Mouse (Mus musculus): ENCODE results near the gene Gm20388. TPM values are rescaled to one million over a fixed set of nuclear protein-coding genes. Genes with fewer than 3 reads are reported as not detected.

The Gm20388 gene
- polyA plus RNA-seq, 1 experiment from 2014 or later: not detected

DNA sequence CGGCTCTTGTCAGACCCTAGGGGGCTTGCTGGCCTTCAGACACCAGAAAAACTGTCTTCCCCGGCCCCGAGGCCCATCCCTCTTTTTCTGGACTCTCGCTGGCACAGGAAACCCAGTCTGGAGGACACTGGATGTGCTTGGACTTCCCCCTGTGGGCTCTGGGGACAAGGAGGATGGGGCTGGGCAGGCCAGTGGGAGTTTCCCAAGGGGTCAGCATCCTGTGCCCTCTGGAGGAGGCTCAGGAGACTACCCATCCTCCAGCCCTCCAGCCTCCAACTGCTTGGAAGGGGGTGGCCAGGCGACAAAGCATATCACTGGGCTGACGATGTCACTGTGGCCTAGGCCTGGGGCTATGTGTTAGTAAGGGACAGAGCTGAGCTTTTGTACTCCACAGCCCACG, 898.4 kb downstream of the Gm20388 start:
- H3K4me1 ChIP-seq (ENCODE audit: control insufficient read depth, insufficient read depth, low read length): no peaks in the 10 kb centered on the region
- DNase-seq (ENCODE audit: low spot score, missing footprints) (peak; percentile 44), ATAC-seq (ENCODE audit: low FRiP score) (no peak)
- 66% methylated on average over 7 of the region's 7 CpGs for WGBS
- no peaks in the 10 kb centered on the region for H3K36me3 ChIP-seq (ENCODE audit: control insufficient read depth, insufficient read depth, low read length)
- no peaks in the 10 kb centered on the region for H3K9me3 ChIP-seq (ENCODE audit: control insufficient read depth, low read length)
- no peak overlapping the region for H3K27ac ChIP-seq (ENCODE audit: low read depth, low read length)
- H3K27me3 ChIP-seq (ENCODE audit: control insufficient read depth, insufficient read depth, low read length): no peaks in the 10 kb centered on the region
- H3K4me2 ChIP-seq: no peak overlapping the region
- H3K4me3 ChIP-seq (ENCODE audit: low read depth, low read length): no peak overlapping the region
- H3K9ac ChIP-seq (ENCODE audit: low read length): no peak overlapping the region

DNA sequence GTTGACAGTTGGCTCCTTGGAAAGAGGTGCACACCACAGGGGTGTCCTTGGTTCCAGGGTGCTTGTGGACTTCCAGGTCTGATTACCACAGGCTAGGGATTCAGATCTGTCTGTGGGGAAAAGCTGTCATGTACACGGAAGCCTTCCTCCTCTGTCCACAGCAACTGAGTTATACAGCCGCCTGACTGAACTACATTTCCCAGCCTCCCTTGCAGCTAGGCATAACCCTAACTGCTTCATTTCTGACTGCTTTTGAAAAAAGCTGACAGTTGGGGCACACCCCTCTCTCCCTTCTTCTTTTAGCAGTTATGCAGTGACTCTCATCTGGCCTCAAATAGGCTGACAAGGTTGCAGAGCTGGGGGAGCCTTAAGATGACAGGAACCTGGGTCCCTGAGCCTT, 901.3 kb downstream of the Gm20388 start:
- 86% methylated on average over 2 of the region's 2 CpGs for WGBS
- no peak for ATAC-seq (ENCODE audit: low FRiP score)

DNA sequence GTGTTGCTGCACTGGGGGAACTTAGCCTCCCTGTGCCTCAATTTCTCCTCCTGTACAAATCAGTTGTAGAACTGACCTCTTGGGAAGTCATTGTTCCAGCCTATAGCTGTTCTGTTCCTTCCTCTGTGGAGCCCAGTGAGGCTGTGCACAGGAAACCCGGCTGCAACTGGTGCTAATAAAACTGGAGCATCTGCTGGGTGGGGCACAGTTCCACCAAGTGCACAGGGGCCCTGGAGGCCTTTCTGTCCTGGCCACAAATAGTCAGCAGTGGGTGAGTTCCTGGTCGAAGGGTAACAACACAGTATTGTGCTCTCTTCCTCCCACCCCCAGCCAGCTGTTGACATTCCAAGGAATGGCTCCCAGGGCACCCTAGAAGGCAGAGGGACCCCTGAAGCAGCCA, 902.4 kb downstream of the Gm20388 start:
- H3K27me3 ChIP-seq (ENCODE audit: control insufficient read depth, insufficient read depth, low read length): no peaks in the 10 kb centered on the region
- WGBS: 73% methylated on average over 2 of the region's 2 CpGs
- no peak overlapping the region for H3K4me2 ChIP-seq
- DNase-seq (ENCODE audit: low spot score, missing footprints) (no peak), ATAC-seq (ENCODE audit: low FRiP score) (no peak)
- H3K9me3 ChIP-seq (ENCODE audit: control insufficient read depth, low read length): no peaks in the 10 kb centered on the region
- H3K4me1 ChIP-seq (ENCODE audit: control insufficient read depth, insufficient read depth, low read length): no peaks in the 10 kb centered on the region
- H3K4me3 ChIP-seq (ENCODE audit: low read depth, low read length): no peak overlapping the region
- H3K27ac ChIP-seq (ENCODE audit: low read depth, low read length): no peak overlapping the region
- no peak overlapping the region for H3K9ac ChIP-seq (ENCODE audit: low read length)
- H3K36me3 ChIP-seq (ENCODE audit: control insufficient read depth, insufficient read depth, low read length): no peaks in the 10 kb centered on the region

More for the DNA sequence above, 901.3 kb downstream of the Gm20388 start:
- Histone ChIP-seq H3K27me3 (ENCODE audit: control insufficient read depth, insufficient read depth, low read length) (no peaks in the 10 kb centered on the region), H3K4me2 (no peak overlapping the region), H3K4me1 (ENCODE audit: control insufficient read depth, insufficient read depth, low read length) (no peaks in the 10 kb centered on the region), H3K9me3 (ENCODE audit: control insufficient read depth, low read length) (no peaks in the 10 kb centered on the region), H3K27ac (ENCODE audit: low read depth, low read length) (no peak overlapping the region), H3K9ac (ENCODE audit: low read length) (no peak overlapping the region), H3K4me3 (ENCODE audit: low read depth, low read length) (no peak overlapping the region), H3K36me3 (ENCODE audit: control insufficient read depth, insufficient read depth, low read length) (no peaks in the 10 kb centered on the region)
- no peak for DNase-seq (ENCODE audit: low spot score, missing footprints)

DNA sequence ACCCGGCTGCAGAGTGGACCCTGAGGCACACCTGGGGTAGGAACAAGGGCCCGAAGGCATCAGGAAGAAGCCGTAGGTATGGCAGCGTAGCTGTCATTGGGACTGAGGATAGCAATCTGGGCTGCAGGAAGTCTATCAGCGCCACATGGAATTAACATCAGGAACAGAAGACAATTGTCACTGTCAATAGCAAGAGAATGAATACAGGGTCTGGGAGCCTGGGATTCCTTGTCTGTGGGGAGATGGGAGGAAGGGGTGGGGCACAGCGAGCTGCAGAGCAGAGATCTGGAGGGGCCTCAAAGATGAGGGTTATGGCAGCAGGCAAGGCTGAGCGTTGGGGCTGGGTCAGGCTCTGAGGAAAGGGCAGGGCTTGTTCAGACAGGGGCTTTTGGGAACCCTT, 903.2 kb downstream of the Gm20388 start:
- Histone ChIP-seq H3K9ac (ENCODE audit: low read length) (no peak overlapping the region), H3K4me1 (ENCODE audit: control insufficient read depth, insufficient read depth, low read length) (no peaks in the 10 kb centered on the region), H3K9me3 (ENCODE audit: control insufficient read depth, low read length) (no peaks in the 10 kb centered on the region), H3K36me3 (ENCODE audit: control insufficient read depth, insufficient read depth, low read length) (no peaks in the 10 kb centered on the region), H3K4me2 (no peak overlapping the region), H3K4me3 (ENCODE audit: low read depth, low read length) (no peak overlapping the region), H3K27ac (ENCODE audit: low read depth, low read length) (no peak overlapping the region), H3K27me3 (ENCODE audit: control insufficient read depth, insufficient read depth, low read length) (no peaks in the 10 kb centered on the region)
- DNase-seq (ENCODE audit: low spot score, missing footprints) (peak; percentile 51), ATAC-seq (ENCODE audit: low FRiP score) (no peak)
- WGBS: 80% methylated on average over 7 of the region's 7 CpGs

DNA sequence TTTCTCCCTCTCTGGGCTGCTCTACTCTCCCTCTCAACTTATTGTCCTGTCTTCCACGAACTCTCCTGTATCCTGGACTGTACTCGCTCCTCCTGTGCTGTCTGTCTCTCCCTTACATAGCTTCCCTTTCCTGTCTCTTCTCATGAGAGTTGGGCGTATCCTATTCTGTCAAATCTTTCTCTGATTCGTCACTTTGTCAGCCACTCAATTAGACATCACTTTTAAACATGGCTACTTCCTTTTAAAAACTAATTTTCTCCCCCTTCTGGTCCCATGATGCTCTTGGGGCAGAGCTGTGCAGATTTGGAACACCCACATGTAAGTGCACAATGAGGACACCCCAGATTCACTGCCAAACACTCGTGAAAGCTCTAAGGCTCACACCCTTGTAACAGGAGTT, 905.7 kb downstream of the Gm20388 start:
- H3K4me3 ChIP-seq (ENCODE audit: low read depth, low read length): no peak overlapping the region
- H3K9ac ChIP-seq (ENCODE audit: low read length): no peak overlapping the region
- H3K27ac ChIP-seq (ENCODE audit: low read depth, low read length): no peak overlapping the region
- no peaks in the 10 kb centered on the region for H3K36me3 ChIP-seq (ENCODE audit: control insufficient read depth, insufficient read depth, low read length)
- H3K4me2 ChIP-seq: no peak overlapping the region
- H3K27me3 ChIP-seq (ENCODE audit: control insufficient read depth, insufficient read depth, low read length): no peaks in the 10 kb centered on the region
- 76% methylated on average over 5 of the region's 5 CpGs for WGBS
- no peak for ATAC-seq (ENCODE audit: low FRiP score)
- DNase-seq (ENCODE audit: low spot score, missing footprints): no peak
- no peaks in the 10 kb centered on the region; the same call in 1 of the 2 replicates for H3K9me3 ChIP-seq (ENCODE audit: control insufficient read depth, low read length)
- H3K4me1 ChIP-seq (ENCODE audit: control insufficient read depth, insufficient read depth, low read length): no peaks in the 10 kb centered on the region

DNA sequence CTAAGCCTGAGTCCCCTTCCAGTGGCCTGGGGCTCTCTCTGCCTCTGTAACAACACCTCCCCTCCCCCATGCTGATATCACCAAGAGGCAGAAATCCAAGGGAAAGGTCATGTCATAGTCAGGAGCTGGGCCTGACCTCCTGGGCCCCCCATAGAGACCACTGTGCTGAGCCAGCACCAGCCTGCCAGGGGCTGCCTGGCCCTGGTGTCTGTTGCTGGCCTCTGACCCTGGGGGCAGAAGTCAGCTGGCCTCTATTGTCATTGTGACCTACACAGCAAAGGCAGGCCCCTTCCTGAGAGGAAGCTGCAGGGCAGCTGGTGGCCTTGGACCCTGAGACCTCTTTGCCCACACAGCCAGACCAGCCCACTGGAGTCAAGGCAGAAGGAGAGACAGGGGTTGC, 909.3 kb downstream of the Gm20388 start:
- H3K9ac ChIP-seq (ENCODE audit: low read length): no peak overlapping the region
- no peaks in the 10 kb centered on the region for H3K36me3 ChIP-seq (ENCODE audit: control insufficient read depth, insufficient read depth, low read length)
- no peak overlapping the region for H3K27ac ChIP-seq (ENCODE audit: low read depth, low read length)
- no peak overlapping the region for H3K4me2 ChIP-seq
- H3K27me3 ChIP-seq (ENCODE audit: control insufficient read depth, insufficient read depth, low read length): no peaks in the 10 kb centered on the region
- DNase-seq (ENCODE audit: low spot score, missing footprints) (no peak), ATAC-seq (ENCODE audit: low FRiP score) (no peak)
- no peak overlapping the region for H3K4me3 ChIP-seq (ENCODE audit: low read depth, low read length)
- H3K9me3 ChIP-seq (ENCODE audit: control insufficient read depth, low read length): peaks cover 4% of the 10 kb centered on the region; the same call in 1 of the 2 replicates
- no peaks in the 10 kb centered on the region for H3K4me1 ChIP-seq (ENCODE audit: control insufficient read depth, insufficient read depth, low read length)

DNA sequence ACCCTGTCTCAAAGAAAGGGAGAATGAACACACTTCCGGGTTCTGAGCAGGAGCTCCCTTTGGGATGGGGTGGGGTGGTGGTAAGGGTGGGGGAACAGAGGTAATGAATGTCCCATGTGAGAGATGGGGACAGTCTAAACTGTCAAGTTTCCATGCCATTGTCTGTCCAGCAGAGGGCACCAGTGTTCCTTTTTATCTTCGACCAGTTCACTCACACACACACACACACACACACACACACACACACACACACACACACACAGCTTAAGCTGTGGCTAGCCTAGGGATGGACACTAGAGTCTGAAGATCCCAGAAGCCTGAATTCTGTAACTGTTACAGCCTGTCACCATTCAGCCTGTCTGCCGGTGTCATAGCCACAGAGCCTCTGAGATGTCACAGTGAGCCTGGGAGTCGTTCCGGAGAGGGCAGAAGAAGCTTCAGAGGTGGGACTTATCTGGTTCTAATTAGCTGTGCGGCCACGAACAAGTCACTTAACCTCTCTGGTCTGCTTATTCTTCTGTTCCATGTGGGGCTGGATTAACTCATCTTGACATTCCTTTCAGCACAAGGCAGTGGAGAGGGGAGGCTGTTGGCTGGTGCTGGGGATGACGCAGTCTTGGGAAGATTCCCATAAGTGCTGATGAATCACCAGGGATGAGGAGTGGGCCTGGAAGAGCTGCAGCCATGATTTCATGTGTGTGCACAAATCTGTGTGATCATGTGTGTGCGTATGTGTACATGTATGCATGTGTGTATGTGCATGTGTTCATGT, 910.9 kb downstream of the Gm20388 start:
- Histone ChIP-seq H3K27me3 (ENCODE audit: control insufficient read depth, insufficient read depth, low read length) (no peaks in the 10 kb centered on the region), H3K4me3 (ENCODE audit: low read depth, low read length) (no peak overlapping the region), H3K4me2 (no peak overlapping the region), H3K27ac (ENCODE audit: low read depth, low read length) (no peak overlapping the region), H3K36me3 (ENCODE audit: control insufficient read depth, insufficient read depth, low read length) (no peaks in the 10 kb centered on the region), H3K4me1 (ENCODE audit: control insufficient read depth, insufficient read depth, low read length) (no peaks in the 10 kb centered on the region), H3K9me3 (ENCODE audit: control insufficient read depth, low read length) (peaks cover 4% of the 10 kb centered on the region; the same call in 1 of the 2 replicates), H3K9ac (ENCODE audit: low read length) (no peak overlapping the region)
- DNase-seq (ENCODE audit: low spot score, missing footprints) (peak; percentile 91), ATAC-seq (ENCODE audit: low FRiP score) (0 out of 2 replicates have a peak, but pooled peaks have one; percentile 30)
- WGBS: 41% methylated on average over 9 of the region's 9 CpGs

DNA sequence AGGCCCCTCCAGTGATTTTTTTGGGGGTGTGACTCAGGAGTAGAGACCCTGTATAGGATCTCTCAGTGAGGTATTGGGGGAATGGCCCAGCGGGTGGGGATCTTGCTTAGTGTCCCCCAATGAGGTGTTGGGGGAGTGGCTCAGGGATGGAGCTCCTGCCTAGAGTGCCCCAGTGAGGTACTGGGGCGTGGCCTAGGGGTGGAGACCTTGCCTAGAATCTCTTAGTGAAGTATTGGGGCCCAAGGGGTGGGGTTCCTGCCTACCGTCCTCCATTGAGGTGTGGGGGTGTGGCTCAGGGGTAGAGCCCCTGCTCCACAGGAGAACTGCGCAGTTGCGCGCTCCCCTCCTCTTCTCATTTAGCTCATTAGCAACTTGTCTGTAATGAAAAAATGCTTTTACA, 912.7 kb downstream of the Gm20388 start:
- ATAC-seq (ENCODE audit: low FRiP score) (no peak), DNase-seq (ENCODE audit: low spot score, missing footprints) (no peak)
- no peak overlapping the region for H3K9ac ChIP-seq (ENCODE audit: low read length)
- no peaks in the 10 kb centered on the region for H3K27me3 ChIP-seq (ENCODE audit: control insufficient read depth, insufficient read depth, low read length)
- H3K9me3 ChIP-seq (ENCODE audit: control insufficient read depth, low read length): peaks cover 4% of the 10 kb centered on the region; the same call in 1 of the 2 replicates
- no peaks in the 10 kb centered on the region for H3K36me3 ChIP-seq (ENCODE audit: control insufficient read depth, insufficient read depth, low read length)
- 43% methylated on average over 6 of the region's 6 CpGs for WGBS
- no peak overlapping the region for H3K4me2 ChIP-seq
- H3K4me1 ChIP-seq (ENCODE audit: control insufficient read depth, insufficient read depth, low read length): no peaks in the 10 kb centered on the region
- H3K4me3 ChIP-seq (ENCODE audit: low read depth, low read length): no peak overlapping the region
- no peak overlapping the region for H3K27ac ChIP-seq (ENCODE audit: low read depth, low read length)

DNA sequence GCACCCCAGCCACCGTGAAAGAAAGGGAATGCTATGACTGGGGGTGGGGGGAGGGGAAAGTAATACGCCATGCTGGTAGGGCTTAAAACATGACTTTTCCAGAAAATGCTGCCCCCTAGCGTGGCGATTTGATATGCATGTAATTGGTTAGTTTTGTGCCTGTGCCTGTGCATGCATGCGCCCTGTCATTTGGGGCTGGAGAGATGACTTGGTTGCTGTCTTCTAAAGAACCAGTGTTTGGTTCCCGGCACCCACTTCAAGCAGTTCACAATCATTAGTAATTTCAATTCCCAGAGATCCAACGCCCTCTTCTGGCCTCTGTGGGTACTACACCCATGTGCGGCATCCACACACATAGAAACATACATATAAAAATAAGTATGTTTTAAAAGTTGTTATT, 913.2 kb downstream of the Gm20388 start:
- WGBS: 65% methylated on average over 8 of the region's 8 CpGs
- ATAC-seq (ENCODE audit: low FRiP score): no peak
- no peak overlapping the region for H3K4me2 ChIP-seq
- H3K4me1 ChIP-seq (ENCODE audit: control insufficient read depth, insufficient read depth, low read length): no peaks in the 10 kb centered on the region
- no peak overlapping the region for H3K9ac ChIP-seq (ENCODE audit: low read length)
- no peak overlapping the region for H3K4me3 ChIP-seq (ENCODE audit: low read depth, low read length)
- H3K27me3 ChIP-seq (ENCODE audit: control insufficient read depth, insufficient read depth, low read length): no peaks in the 10 kb centered on the region
- peaks cover 4% of the 10 kb centered on the region; the same call in 1 of the 2 replicates for H3K9me3 ChIP-seq (ENCODE audit: control insufficient read depth, low read length)
- H3K36me3 ChIP-seq (ENCODE audit: control insufficient read depth, insufficient read depth, low read length): no peaks in the 10 kb centered on the region
- H3K27ac ChIP-seq (ENCODE audit: low read depth, low read length): no peak overlapping the region
- DNase-seq (ENCODE audit: low spot score, missing footprints): no peak

All from midbrain, embryonic 11.5 days (tissue).